Mouse (Mus musculus): ENCODE measurements at regions not wholly inside any gene's neighbourhood (a gene's known extent, or its start where the extent isn't known, plus 50 kb on each side); places are given as distances from the start of the nearest gene placed in this dataset.

- Histone ChIP-seq H3K4me3 (replicated peaks) (0 out of 2 replicates have a peak overlapping the region, but pooled peaks have one; percentile 4), H3K4me1 (replicated peaks) (peaks cover 4% of the 10 kb centered on the region; the same call in 1 of the 2 replicates), H3K9ac (no peak overlapping the region), H3K27me3 (replicated peaks) (peaks cover 13% of the 10 kb centered on the region; the same call in 1 of the 2 replicates), H3K9me3 (no peaks in the 10 kb centered on the region), H3K36me3 (no peaks in the 10 kb centered on the region), H3K4me2 (replicated peaks) (peak overlapping the region; percentile 52), H3K27ac (no peak overlapping the region)
- 16% methylated on average over 22 of the region's 22 CpGs for WGBS
- no peak for ATAC-seq
These were observed 135.6 kb downstream of the Rbm19 start for GRCm38 (mm10) chr5:120251697-120252401.

GRCm38 (mm10) chr5:120252551-120252950 lies 136.3 kb downstream of the Rbm19 start:
- peak overlapping the region; percentile 52; the same call in 1 of the 2 replicates for H3K4me2 ChIP-seq (replicated peaks)
- peaks cover 4% of the 10 kb centered on the region; the same call in 1 of the 2 replicates for H3K4me1 ChIP-seq (replicated peaks)
- H3K27ac ChIP-seq, result no peak overlapping the region
- peaks cover 13% of the 10 kb centered on the region; the same call in 1 of the 2 replicates for H3K27me3 ChIP-seq (replicated peaks)
- H3K9ac ChIP-seq, result no peak overlapping the region
- H3K9me3 ChIP-seq, result no peaks in the 10 kb centered on the region
- 19% methylated on average over 8 of the region's 8 CpGs for WGBS
- H3K36me3 ChIP-seq, result no peaks in the 10 kb centered on the region
- ATAC-seq, result no peak
- no peak overlapping the region for H3K4me3 ChIP-seq (replicated peaks)

DNA sequence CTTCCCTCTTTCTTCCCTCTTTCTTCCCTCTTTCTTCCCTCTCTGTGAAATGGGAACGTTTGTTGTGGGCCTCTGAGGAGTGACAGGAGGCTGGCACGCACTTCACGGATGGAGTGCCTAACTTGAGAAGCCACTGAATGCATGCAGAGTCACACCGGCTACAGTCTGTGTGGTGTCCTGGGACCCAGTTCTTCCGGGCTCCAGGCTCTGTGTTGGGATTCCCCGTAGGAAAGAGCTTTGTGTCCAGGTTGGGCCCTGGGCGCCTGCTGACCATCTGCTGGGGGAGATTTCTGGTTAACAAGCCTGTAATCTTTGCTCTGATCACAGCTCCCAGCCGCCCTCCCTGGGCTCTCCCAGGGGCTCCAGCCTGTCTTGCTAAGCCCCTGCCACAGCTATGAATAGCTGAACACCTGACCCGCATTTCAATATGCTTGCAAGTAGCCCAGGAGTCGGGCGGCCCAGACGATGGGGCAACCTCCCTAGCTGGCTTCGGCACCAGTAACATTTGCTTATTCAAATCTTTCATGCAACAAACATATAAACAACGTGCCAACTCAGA lies 146.5 kb downstream of the Rbm19 start:
- no peak overlapping the region for H3K9ac ChIP-seq
- no peak for ATAC-seq
- H3K4me1 ChIP-seq (replicated peaks), result no peaks in the 10 kb centered on the region
- H3K4me2 ChIP-seq (replicated peaks), result no peak overlapping the region
- H3K27me3 ChIP-seq (replicated peaks), result peaks cover 10% of the 10 kb centered on the region; the same call in 1 of the 2 replicates
- WGBS, result 56% methylated on average over 14 of the region's 14 CpGs
- no peak overlapping the region for H3K4me3 ChIP-seq (replicated peaks)
- no peaks in the 10 kb centered on the region for H3K9me3 ChIP-seq
- no peaks in the 10 kb centered on the region for H3K36me3 ChIP-seq
- no peak overlapping the region for H3K27ac ChIP-seq

DNA sequence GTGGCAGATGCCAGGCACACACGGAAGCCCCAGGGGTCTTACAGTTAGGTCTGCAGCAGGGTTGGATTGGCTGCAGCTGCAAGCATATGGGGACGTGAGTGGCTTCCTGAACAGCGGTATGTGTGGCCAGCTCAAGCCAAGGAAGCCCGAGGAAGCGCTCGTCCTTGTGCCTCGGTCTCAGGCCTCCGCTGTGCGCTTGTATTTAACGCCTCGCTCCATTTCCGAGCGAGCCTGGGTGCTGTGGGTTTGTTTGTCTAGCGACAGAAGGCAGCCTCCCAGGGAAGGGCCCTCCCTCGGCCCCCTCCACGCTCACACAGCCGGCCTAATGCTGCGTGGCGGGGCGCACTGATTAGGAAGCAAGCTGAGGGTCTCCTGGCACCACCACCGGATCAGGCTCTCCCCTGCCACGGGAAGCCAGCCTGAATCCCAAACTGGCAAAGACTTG lies 153.2 kb downstream of the Rbm19 start:
- 9% methylated on average over 22 of the region's 22 CpGs for WGBS

DNA sequence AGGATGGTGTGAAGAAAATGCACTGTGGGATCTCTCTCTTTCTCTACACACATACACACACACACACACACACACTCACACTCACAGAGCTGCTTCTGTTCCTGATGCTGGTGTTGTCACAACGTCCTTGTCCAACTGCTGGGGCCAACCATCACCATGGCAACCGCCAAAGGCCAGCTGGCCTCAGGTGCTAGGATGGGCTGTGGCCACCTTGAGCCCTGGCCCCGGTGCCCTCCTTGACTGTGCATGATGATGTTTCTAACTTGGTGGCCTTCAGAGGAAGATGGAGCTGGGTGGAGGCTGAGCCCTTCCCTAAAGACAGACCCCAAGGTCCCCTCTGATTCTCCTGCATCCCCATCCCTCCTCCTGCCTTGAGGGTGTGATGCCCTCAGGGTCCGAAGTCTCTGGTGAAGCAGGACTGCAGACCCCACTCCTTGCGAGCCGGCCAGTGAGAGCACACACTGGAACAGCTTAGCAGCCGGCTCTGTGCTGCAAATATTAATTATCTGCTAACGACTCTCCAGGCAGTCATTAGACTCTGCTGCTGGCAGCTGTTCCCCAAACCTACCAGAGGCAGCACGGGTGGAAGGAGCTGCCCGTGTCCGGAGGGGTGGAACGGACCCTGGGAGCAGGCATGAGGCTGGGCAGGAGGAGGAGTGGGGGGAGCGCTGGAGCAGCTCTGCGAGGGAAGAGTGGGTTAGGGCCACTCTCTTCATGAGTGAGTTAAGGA lies 154.8 kb downstream of the Rbm19 start:
- Histone ChIP-seq H3K4me1 (replicated peaks) (no peaks in the 10 kb centered on the region), H3K4me2 (replicated peaks) (no peak overlapping the region), H3K9me3 (no peaks in the 10 kb centered on the region), H3K36me3 (no peaks in the 10 kb centered on the region), H3K27ac (no peak overlapping the region), H3K4me3 (replicated peaks) (no peak overlapping the region), H3K27me3 (replicated peaks) (peaks cover 12% of the 10 kb centered on the region), H3K9ac (no peak overlapping the region)
- no peak for ATAC-seq
- whole genome bisulfite sequencing, result 53% methylated on average over 14 of the region's 14 CpGs

More for the DNA sequence above, 153.2 kb downstream of the Rbm19 start:
- H3K27me3 ChIP-seq (replicated peaks), result peaks cover 12% of the 10 kb centered on the region
- H3K27ac ChIP-seq, result no peak overlapping the region
- no peaks in the 10 kb centered on the region for H3K9me3 ChIP-seq
- no peak overlapping the region for H3K4me3 ChIP-seq (replicated peaks)
- no peak overlapping the region for H3K9ac ChIP-seq
- peak overlapping the region; percentile 38 for H3K4me2 ChIP-seq (replicated peaks)
- no peak for ATAC-seq
- no peaks in the 10 kb centered on the region for H3K36me3 ChIP-seq
- no peaks in the 10 kb centered on the region for H3K4me1 ChIP-seq (replicated peaks)

DNA sequence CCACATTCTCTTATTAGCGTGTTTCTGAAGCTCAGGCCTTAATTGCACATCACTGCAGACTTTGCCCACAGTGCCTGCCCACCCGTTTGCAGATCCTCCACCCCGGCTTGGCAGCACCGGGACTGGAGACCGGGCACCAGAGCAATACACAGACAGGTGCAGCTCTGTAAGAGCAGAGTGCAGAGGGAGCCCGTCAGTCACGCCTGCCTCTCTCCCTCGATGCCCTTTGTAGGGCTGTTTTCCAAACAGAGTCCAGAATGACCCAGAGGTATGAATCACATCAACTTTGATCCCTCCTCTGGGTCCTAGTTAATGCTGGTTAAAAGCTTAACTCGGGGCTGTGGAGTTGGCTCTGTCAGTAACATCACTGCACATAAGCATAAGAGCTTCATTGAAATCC lies 155.3 kb upstream of the Lhx5 start:
- peaks cover 22% of the 10 kb centered on the region for H3K27me3 ChIP-seq (replicated peaks)
- no peaks in the 10 kb centered on the region for H3K9me3 ChIP-seq
- ATAC-seq, result no peak
- H3K36me3 ChIP-seq, result no peaks in the 10 kb centered on the region
- H3K4me2 ChIP-seq (replicated peaks), result no peak overlapping the region
- 71% methylated on average over 9 of the region's 9 CpGs for WGBS
- H3K4me1 ChIP-seq (replicated peaks), result no peaks in the 10 kb centered on the region; the same call in 1 of the 2 replicates
- H3K27ac ChIP-seq, result no peak overlapping the region
- H3K9ac ChIP-seq, result no peak overlapping the region
- no peak overlapping the region for H3K4me3 ChIP-seq (replicated peaks)

DNA sequence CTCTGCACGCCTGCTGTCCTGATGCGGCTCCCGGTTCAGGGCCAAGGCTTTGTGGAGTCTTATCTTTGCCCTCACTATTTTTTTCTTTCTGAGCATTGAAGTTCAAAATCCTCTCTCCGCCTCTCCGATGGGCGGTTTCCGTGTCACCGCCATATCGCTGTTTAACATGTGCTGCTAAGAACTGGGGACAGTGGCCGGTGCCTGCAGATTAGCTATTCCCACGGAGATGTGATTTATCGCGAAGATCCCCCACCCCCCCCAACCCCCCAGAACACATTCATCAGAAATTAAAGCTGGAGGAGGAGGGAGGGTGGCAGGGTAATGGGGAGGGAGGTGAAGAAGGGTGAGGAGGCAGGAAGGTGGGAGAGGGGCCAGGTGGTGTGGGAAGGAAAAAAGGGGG lies 151.2 kb upstream of the Lhx5 start:
- no peak for ATAC-seq
- H3K9me3 ChIP-seq, result no peaks in the 10 kb centered on the region
- no peak overlapping the region for H3K4me3 ChIP-seq (replicated peaks)
- H3K4me2 ChIP-seq (replicated peaks), result 0 out of 2 replicates have a peak overlapping the region, but pooled peaks have one; percentile 19
- H3K27me3 ChIP-seq (replicated peaks), result peaks cover 46% of the 10 kb centered on the region
- no peaks in the 10 kb centered on the region; the same call in 1 of the 2 replicates for H3K4me1 ChIP-seq (replicated peaks)
- H3K27ac ChIP-seq, result no peak overlapping the region
- no peak overlapping the region for H3K9ac ChIP-seq
- WGBS, result 2% methylated on average over 13 of the region's 13 CpGs
- H3K36me3 ChIP-seq, result no peaks in the 10 kb centered on the region

- no peaks in the 10 kb centered on the region for H3K9me3 ChIP-seq
- H3K4me2 ChIP-seq (replicated peaks), result no peak overlapping the region
- H3K36me3 ChIP-seq, result no peaks in the 10 kb centered on the region
- H3K4me3 ChIP-seq (replicated peaks), result no peak overlapping the region
- ATAC-seq, result no peak
- no peak overlapping the region for H3K9ac ChIP-seq
- no peaks in the 10 kb centered on the region; the same call in 1 of the 2 replicates for H3K4me1 ChIP-seq (replicated peaks)
- WGBS, result 8% methylated on average over 22 of the region's 22 CpGs
- peaks cover 51% of the 10 kb centered on the region for H3K27me3 ChIP-seq (replicated peaks)
- no peak overlapping the region for H3K27ac ChIP-seq
These were observed 150.4 kb upstream of the Lhx5 start for GRCm38 (mm10) chr5:120280991-120281602.

GRCm38 (mm10) chr5:120281840-120282565 lies 149.5 kb upstream of the Lhx5 start:
- Histone ChIP-seq H3K4me2 (replicated peaks) (no peak overlapping the region), H3K36me3 (no peaks in the 10 kb centered on the region), H3K9me3 (no peaks in the 10 kb centered on the region), H3K27ac (no peak overlapping the region), H3K9ac (no peak overlapping the region), H3K27me3 (replicated peaks) (peaks cover 57% of the 10 kb centered on the region), H3K4me1 (replicated peaks) (no peaks in the 10 kb centered on the region; the same call in 1 of the 2 replicates), H3K4me3 (replicated peaks) (no peak overlapping the region)
- no peak for ATAC-seq
- 35% methylated on average over 18 of the region's 18 CpGs for WGBS

DNA sequence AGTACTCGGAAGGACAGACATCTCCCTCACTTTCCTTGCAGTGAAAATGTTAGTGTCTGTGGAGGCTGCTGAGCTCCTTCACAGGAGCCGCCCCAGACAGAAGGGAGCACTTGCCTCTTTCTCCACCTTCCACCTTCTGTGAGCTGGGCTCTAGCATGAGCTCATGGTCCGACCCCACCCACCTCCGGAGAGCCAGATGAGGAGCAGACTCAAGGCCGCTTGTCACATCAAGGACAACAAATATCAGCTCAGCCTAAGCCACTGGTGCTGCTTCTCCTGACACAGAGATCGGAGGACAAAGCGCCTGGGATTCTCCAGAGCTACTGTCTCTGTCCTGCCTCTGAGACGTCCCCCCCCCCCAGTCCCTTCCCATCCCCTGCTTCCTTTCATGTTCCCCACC lies 146.9 kb upstream of the Lhx5 start:
- Histone ChIP-seq H3K27ac (no peak overlapping the region), H3K9me3 (no peaks in the 10 kb centered on the region), H3K4me2 (replicated peaks) (no peak overlapping the region), H3K4me3 (replicated peaks) (no peak overlapping the region), H3K9ac (no peak overlapping the region), H3K4me1 (replicated peaks) (no peaks in the 10 kb centered on the region; the same call in 1 of the 2 replicates), H3K36me3 (no peaks in the 10 kb centered on the region), H3K27me3 (replicated peaks) (peaks cover 60% of the 10 kb centered on the region)
- WGBS, result 39% methylated on average over 8 of the region's 8 CpGs
- ATAC-seq, result no peak

DNA sequence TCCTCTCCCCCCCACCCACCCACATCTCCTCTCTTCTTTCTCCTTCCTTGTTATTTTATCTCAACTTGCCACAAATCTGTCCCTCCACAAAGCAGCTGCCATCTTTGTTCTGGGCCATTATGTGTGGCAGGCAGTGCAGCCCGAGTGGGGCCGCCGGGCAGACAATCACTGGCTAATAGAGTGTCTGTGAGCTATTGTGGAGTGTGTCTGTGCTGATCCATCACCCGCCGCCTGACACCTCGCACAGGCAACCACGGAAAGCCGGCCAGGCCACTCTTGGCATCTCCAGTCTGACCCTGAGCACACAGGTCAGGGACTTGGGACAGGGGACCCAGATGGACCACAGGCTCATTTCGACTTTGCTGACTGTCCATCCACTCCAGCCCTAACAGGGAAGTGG lies 146.5 kb upstream of the Lhx5 start:
- WGBS, result 27% methylated on average over 9 of the region's 9 CpGs
- Histone ChIP-seq H3K9ac (no peak overlapping the region), H3K27me3 (replicated peaks) (peaks cover 56% of the 10 kb centered on the region), H3K36me3 (no peaks in the 10 kb centered on the region), H3K4me1 (replicated peaks) (no peaks in the 10 kb centered on the region; the same call in 1 of the 2 replicates), H3K9me3 (no peaks in the 10 kb centered on the region), H3K4me2 (replicated peaks) (no peak overlapping the region), H3K4me3 (replicated peaks) (no peak overlapping the region), H3K27ac (no peak overlapping the region)
- ATAC-seq, result no peak
